Mouse (Mus musculus) heart, postnatal 0 days (tissue): ENCODE measurements at regions not wholly inside any gene's neighbourhood (a gene's known extent, or its start where the extent isn't known, plus 50 kb on each side); places are given as distances from the start of the nearest gene placed in this dataset.

Experiments used
- CTCF ChIP-seq: IDR thresholded peaks from 2 replicates; pipeline ENCODE4 v1.5.1; 2016; ENCODE audit warnings: antibody characterized with exemption, control low read depth, low read depth
- EP300 ChIP-seq: IDR thresholded peaks from 2 replicates; pipeline ENCODE4 v1.6.1; 2016; ENCODE audit warnings: antibody characterized with exemption, low read depth

- no peak for TF ChIP-seq CTCF
- TF ChIP-seq EP300: no peak
Observed at GRCm38 (mm10) chr19:14891689-14892389, 294.0 kb upstream of the Tle4 start.
